Mouse (Mus musculus): ENCODE data around the gene Kctd18. TPM values are rescaled to one million over a fixed set of nuclear protein-coding genes. Genes with fewer than 3 reads are reported as not detected.
"Not testable (repeated sequence)": the region's sequence is repeated elsewhere in the genome, so short reads cannot be mapped to it uniquely, and the experiment has no call there.

Gene Kctd18
- polyA plus RNA-seq, 1 experiment, result 8.8 TPM

GRCm38 (mm10) chr1:58055598-58055997 is 36.8 kb upstream of the Kctd18 start:
- no peaks in the 10 kb centered on the region for H3K4me1 ChIP-seq (ENCODE audit: control insufficient read depth, insufficient read depth, low read length)
- H3K4me3 ChIP-seq (ENCODE audit: control insufficient read depth, low read depth, low read length), result no peak overlapping the region
- no peaks in the 10 kb centered on the region for H3K27me3 ChIP-seq (ENCODE audit: control insufficient read depth, insufficient read depth, low read length)
- H3K36me3 ChIP-seq (ENCODE audit: control insufficient read depth, insufficient read depth, low read length), result no peaks in the 10 kb centered on the region
- no peak for TF ChIP-seq CTCF (IDR thresholded peaks at IDR 0.05; ENCODE audit: control insufficient read depth, insufficient read depth, insufficient replicate concordance, low read depth, low read length)
- TF ChIP-seq POLR2A (IDR thresholded peaks at IDR 0.05; ENCODE audit: control insufficient read depth, low read depth, low read length), result no peak
- no peak overlapping the region for H3K27ac ChIP-seq (ENCODE audit: control insufficient read depth, insufficient read depth, low read depth, low read length)

- TF ChIP-seq CTCF (IDR thresholded peaks at IDR 0.05; ENCODE audit: control insufficient read depth, insufficient read depth, insufficient replicate concordance, low read depth, low read length) (no peak), POLR2A (IDR thresholded peaks at IDR 0.05; ENCODE audit: control insufficient read depth, low read depth, low read length) (no peak)
- no peak overlapping the region for H3K4me3 ChIP-seq (ENCODE audit: control insufficient read depth, low read depth, low read length)
- H3K27ac ChIP-seq (ENCODE audit: control insufficient read depth, insufficient read depth, low read depth, low read length), result no peak overlapping the region
- no peaks in the 10 kb centered on the region for H3K27me3 ChIP-seq (ENCODE audit: control insufficient read depth, insufficient read depth, low read length)
- H3K36me3 ChIP-seq (ENCODE audit: control insufficient read depth, insufficient read depth, low read length), result no peaks in the 10 kb centered on the region
- H3K4me1 ChIP-seq (ENCODE audit: control insufficient read depth, insufficient read depth, low read length), result no peaks in the 10 kb centered on the region
These were observed 30.4 kb upstream of the Kctd18 start for GRCm38 (mm10) chr1:58049126-58049525.

GRCm38 (mm10) chr1:58046721-58047290 is 28.1 kb upstream of the Kctd18 start:
- no peaks in the 10 kb centered on the region for H3K4me1 ChIP-seq (ENCODE audit: control insufficient read depth, insufficient read depth, low read length)
- H3K27me3 ChIP-seq (ENCODE audit: control insufficient read depth, insufficient read depth, low read length), result no peaks in the 10 kb centered on the region
- TF ChIP-seq CTCF (IDR thresholded peaks at IDR 0.05; ENCODE audit: control insufficient read depth, insufficient read depth, insufficient replicate concordance, low read depth, low read length) (no peak), POLR2A (IDR thresholded peaks at IDR 0.05; ENCODE audit: control insufficient read depth, low read depth, low read length) (no peak)
- H3K27ac ChIP-seq (ENCODE audit: control insufficient read depth, insufficient read depth, low read depth, low read length), result no peak overlapping the region
- no peaks in the 10 kb centered on the region for H3K36me3 ChIP-seq (ENCODE audit: control insufficient read depth, insufficient read depth, low read length)
- no peak overlapping the region for H3K4me3 ChIP-seq (ENCODE audit: control insufficient read depth, low read depth, low read length)

GRCm38 (mm10) chr1:58045546-58045945 is 26.8 kb upstream of the Kctd18 start:
- peak overlapping the region; percentile 67 for H3K27ac ChIP-seq (ENCODE audit: control insufficient read depth, insufficient read depth, low read depth, low read length)
- peak overlapping the region; percentile 76 for H3K4me3 ChIP-seq (ENCODE audit: control insufficient read depth, low read depth, low read length)
- H3K27me3 ChIP-seq (ENCODE audit: control insufficient read depth, insufficient read depth, low read length), result no peaks in the 10 kb centered on the region
- no peaks in the 10 kb centered on the region for H3K4me1 ChIP-seq (ENCODE audit: control insufficient read depth, insufficient read depth, low read length)
- TF ChIP-seq POLR2A (IDR thresholded peaks at IDR 0.05; ENCODE audit: control insufficient read depth, low read depth, low read length) (no peak), CTCF (IDR thresholded peaks at IDR 0.05; ENCODE audit: control insufficient read depth, insufficient read depth, insufficient replicate concordance, low read depth, low read length) (no peak)
- no peaks in the 10 kb centered on the region for H3K36me3 ChIP-seq (ENCODE audit: control insufficient read depth, insufficient read depth, low read length)

GRCm38 (mm10) chr1:58045076-58045475 is 26.3 kb upstream of the Kctd18 start:
- peak; percentile 89; the same call in 1 of the 2 replicates for TF ChIP-seq POLR2A (IDR thresholded peaks at IDR 0.05; ENCODE audit: control insufficient read depth, low read depth, low read length)
- no peak for TF ChIP-seq CTCF (IDR thresholded peaks at IDR 0.05; ENCODE audit: control insufficient read depth, insufficient read depth, insufficient replicate concordance, low read depth, low read length)
- H3K36me3 ChIP-seq (ENCODE audit: control insufficient read depth, insufficient read depth, low read length), result no peaks in the 10 kb centered on the region

GRCm38 (mm10) chr1:58037306-58037705 is 18.6 kb upstream of the Kctd18 start:
- not testable (repeated sequence) for H3K27ac ChIP-seq (ENCODE audit: control insufficient read depth, insufficient read depth, low read depth, low read length); H3K4me1 ChIP-seq (ENCODE audit: control insufficient read depth, insufficient read depth, low read length); H3K36me3 ChIP-seq (ENCODE audit: control insufficient read depth, insufficient read depth, low read length); H3K4me3 ChIP-seq (ENCODE audit: control insufficient read depth, low read depth, low read length); H3K27me3 ChIP-seq (ENCODE audit: control insufficient read depth, insufficient read depth, low read length)

More at GRCm38 (mm10) chr1:58045076-58045475, 26.3 kb upstream of the Kctd18 start:
- Histone ChIP-seq H3K4me3 (ENCODE audit: control insufficient read depth, low read depth, low read length) (peak overlapping the region; percentile 80), H3K27ac (ENCODE audit: control insufficient read depth, insufficient read depth, low read depth, low read length) (peak overlapping the region; percentile 71), H3K27me3 (ENCODE audit: control insufficient read depth, insufficient read depth, low read length) (no peaks in the 10 kb centered on the region), H3K4me1 (ENCODE audit: control insufficient read depth, insufficient read depth, low read length) (no peaks in the 10 kb centered on the region)

GRCm38 (mm10) chr1:58031160-58031769 is 12.5 kb upstream of the Kctd18 start:
- H3K4me3 ChIP-seq (ENCODE audit: control insufficient read depth, low read depth, low read length), result no peak overlapping the region
- H3K4me1 ChIP-seq (ENCODE audit: control insufficient read depth, insufficient read depth, low read length), result peaks cover 5% of the 10 kb centered on the region
- H3K27ac ChIP-seq (ENCODE audit: control insufficient read depth, insufficient read depth, low read depth, low read length), result no peak overlapping the region

More at GRCm38 (mm10) chr1:58031160-58031769, 12.5 kb upstream of the Kctd18 start:
- H3K36me3 ChIP-seq (ENCODE audit: control insufficient read depth, insufficient read depth, low read length), result no peaks in the 10 kb centered on the region
- TF ChIP-seq POLR2A (IDR thresholded peaks at IDR 0.05; ENCODE audit: control insufficient read depth, low read depth, low read length), result no peak
- peak; percentile 69; the same call in 1 of the 2 replicates for TF ChIP-seq CTCF (IDR thresholded peaks at IDR 0.05; ENCODE audit: control insufficient read depth, insufficient read depth, insufficient replicate concordance, low read depth, low read length)
- H3K27me3 ChIP-seq (ENCODE audit: control insufficient read depth, insufficient read depth, low read length), result no peaks in the 10 kb centered on the region
